Mouse (Mus musculus) liver, embryonic 15.5 days (tissue): ENCODE data around the gene Gm17783. TPM values are rescaled to one million over a fixed set of nuclear protein-coding genes. Genes with fewer than 3 reads are reported as not detected.
"Not testable (repeated sequence)": the region's sequence is repeated elsewhere in the genome, so short reads cannot be mapped to it uniquely, and the experiment has no call there.

Source experiments
- ATAC-seq: fragments of 200-750 bp; cut with Nextera tagmentation; 2 replicates; pipeline ENCODE4 v1.8.0; 2017; ENCODE audit warnings: moderate number of reproducible peaks, mild to moderate bottlenecking, moderate library complexity; ENCODE audit not compliant: insufficient read depth
- H3K27ac ChIP-seq: fragments of 300-500 bp; sonication (generic); replicated peaks from 2 replicates; pipeline ENCODE4 v1.5.1; 2015; ENCODE audit warnings: mild to moderate bottlenecking, inconsistent platforms
- H3K27me3 ChIP-seq: fragments of 300-500 bp; sonication (generic); 2 replicates; pipeline ENCODE4 v1.6.1; 2015; ENCODE audit warnings: mild to moderate bottlenecking, inconsistent platforms
- H3K36me3 ChIP-seq: fragments of 300-500 bp; sonication (generic); replicated peaks from 2 replicates; pipeline ENCODE4 v1.6.1; 2015; ENCODE audit warnings: moderate library complexity, mild to moderate bottlenecking, inconsistent platforms
- H3K4me1 ChIP-seq: fragments of 300-500 bp; sonication (generic); replicated peaks from 2 replicates; pipeline ENCODE4 v1.6.1; 2015; ENCODE audit warnings: inconsistent platforms
- H3K4me2 ChIP-seq: fragments of 300-500 bp; sonication (generic); 2 replicates; pipeline ENCODE4 v1.6.1; 2015; ENCODE audit warnings: moderate library complexity, mild to moderate bottlenecking, inconsistent platforms
- H3K4me3 ChIP-seq: fragments of 300-500 bp; sonication (generic); replicated peaks from 2 replicates; pipeline ENCODE4 v1.5.1; 2015; ENCODE audit warnings: mild to moderate bottlenecking, inconsistent platforms
- H3K9ac ChIP-seq: fragments of 300-500 bp; sonication (generic); 2 replicates; pipeline ENCODE4 v1.6.1; 2015; ENCODE audit warnings: moderate library complexity, mild to moderate bottlenecking, inconsistent platforms
- H3K9me3 ChIP-seq: fragments of 300-500 bp; sonication (generic); replicated peaks from 2 replicates; pipeline ENCODE4 v1.6.1; 2016; ENCODE audit warnings: inconsistent platforms
- WGBS: fragments of 180-500 bp; shearing (Covaris S2); methylation state at CpG from one replicate; pipeline ENCODE4 v1.1.7; 2015; ENCODE audit warnings: mixed read lengths; ENCODE audit not compliant: insufficient replicate concordance; 5-methylcytosine and 5-hydroxymethylcytosine counted together
- polyA plus RNA-seq: library from polyadenylated mRNA; unstranded; fragments of >200 nt; fragmentation: Nextera tagmentation; extraction: Ambion mirVana; gene quantifications from 2 replicates; pipeline ENCODE4 v1.2.1, GENCODE M21; 2015

The Gm17783 gene
- polyA plus RNA-seq, 1 experiment from 2014 or later: not detected

DNA sequence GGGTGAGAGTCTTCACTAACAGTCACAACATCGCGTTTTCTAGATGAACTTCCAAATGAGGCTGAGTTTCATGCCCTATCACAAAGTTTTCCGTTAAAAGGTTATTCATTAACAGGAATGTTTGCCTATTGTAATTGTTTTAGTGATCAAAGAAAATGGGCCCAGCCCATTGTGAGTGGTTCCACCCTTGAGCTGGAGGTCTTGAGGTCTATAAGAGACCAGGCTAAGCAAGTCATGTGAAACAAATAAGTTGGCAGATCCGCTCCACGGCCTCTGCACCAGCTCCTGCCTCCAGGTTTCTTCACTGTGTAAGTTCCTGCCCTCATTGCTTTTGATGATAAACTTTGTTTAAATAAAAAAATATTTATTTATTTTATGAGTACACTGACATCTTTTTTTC, 38.9 kb downstream of the Gm17783 start, which contains the start of gene Gm609:
TSS of gene Gm609 (minus strand) at position 43 of the 400 bp plus-strand sequence.
- Histone ChIP-seq H3K4me1 (no peaks in the 10 kb centered on the region), H3K4me3 (no peak within 1 kb of the TSS), H3K36me3 (no peaks in the 10 kb centered on the region), H3K4me2 (no peak within 1 kb of the TSS), H3K27me3 (no peaks in the 10 kb centered on the region), H3K9me3 (no peaks in the 10 kb centered on the region), H3K27ac (no peak within 1 kb of the TSS), H3K9ac (no peak within 1 kb of the TSS)
- 67% methylated on average over 5 of the region's 5 CpGs for WGBS
- no peak for ATAC-seq

DNA sequence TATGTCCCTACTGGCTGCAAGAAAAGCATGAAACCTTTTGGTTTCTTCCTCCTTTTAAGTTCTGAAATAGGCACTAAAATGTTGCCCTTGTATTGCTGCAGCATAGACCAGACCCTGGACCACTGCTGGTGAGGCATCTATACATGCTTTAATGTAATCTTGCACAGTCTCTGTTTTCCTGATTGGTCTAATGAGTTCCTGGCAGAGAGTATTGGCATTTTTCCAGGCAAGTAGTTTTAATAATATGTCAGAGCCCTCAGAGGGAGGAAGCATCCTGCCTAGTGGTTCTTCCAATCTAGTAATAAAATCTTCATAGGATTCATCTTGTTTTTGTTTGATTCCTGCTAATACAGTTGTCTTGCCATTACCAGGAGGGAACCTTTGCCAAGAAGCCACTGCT, 54.9 kb downstream of the Gm17783 start:
- H3K27ac ChIP-seq: no peak overlapping the region
- no peak overlapping the region for H3K4me3 ChIP-seq
- H3K36me3 ChIP-seq: no peaks in the 10 kb centered on the region
- H3K9me3 ChIP-seq: no peaks in the 10 kb centered on the region
- no peaks in the 10 kb centered on the region for H3K27me3 ChIP-seq
- ATAC-seq: no peak
- no peak overlapping the region for H3K9ac ChIP-seq
- H3K4me1 ChIP-seq: no peaks in the 10 kb centered on the region
- no peak overlapping the region for H3K4me2 ChIP-seq

DNA sequence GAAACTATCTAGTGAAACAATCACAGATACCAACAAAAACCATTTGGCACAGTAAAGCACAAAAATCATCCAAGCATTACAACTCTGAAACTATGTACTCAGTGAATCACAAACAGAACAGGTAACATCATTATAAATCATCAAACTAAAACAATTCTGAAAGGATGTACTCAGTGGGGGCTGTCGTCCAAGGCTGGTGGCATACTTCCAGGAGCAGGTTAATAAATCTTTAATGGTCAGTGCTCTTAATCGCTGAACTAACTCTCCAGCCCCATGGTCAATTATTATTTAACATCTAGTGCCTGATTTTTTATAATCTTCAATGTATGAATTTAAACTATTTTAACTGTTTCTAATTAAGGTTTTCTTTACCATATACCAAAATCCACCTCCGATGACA, 60.0 kb downstream of the Gm17783 start:
- H3K27me3 ChIP-seq, H3K27ac ChIP-seq, H3K36me3 ChIP-seq, H3K4me2 ChIP-seq, H3K9ac ChIP-seq, H3K4me1 ChIP-seq, H3K4me3 ChIP-seq, H3K9me3 ChIP-seq, ATAC-seq: not testable (repeated sequence)
- 64% methylated on average over 3 of the region's 3 CpGs for WGBS

Other genes starting within 250 kb of the Gm17783 start
- 0.52 and 0.84 TPM in 2 replicates for gene Cd200, start 123.0 kb downstream of the Gm17783 start, polyA plus RNA-seq
- not detected in 2 replicates for gene Gm609, start 39.1 kb downstream of the Gm17783 start, polyA plus RNA-seq
- gene Slc9c1, start 3.3 kb upstream of the Gm17783 start, polyA plus RNA-seq: not detected in 2 replicates
- 1.5 and 2.0 TPM in 2 replicates for gene Gcsam, start 78.3 kb upstream of the Gm17783 start, polyA plus RNA-seq
- 0.14 and 0.18 TPM in 2 replicates for gene BC016579, start 122.0 kb upstream of the Gm17783 start, polyA plus RNA-seq
- 0.12 and 0.14 TPM in 2 replicates for gene Tmprss7, start 161.6 kb upstream of the Gm17783 start, polyA plus RNA-seq
- gene Tagln3, start 192.6 kb upstream of the Gm17783 start, polyA plus RNA-seq: 0.38 and 0.48 TPM in 2 replicates
- gene Abhd10, start 210.9 kb upstream of the Gm17783 start, polyA plus RNA-seq: 15.5 and 15.9 TPM in 2 replicates